Mouse (Mus musculus) kidney, adult 2 months (tissue): ENCODE data around the gene Tnfrsf13b. TPM values are rescaled to one million over a fixed set of nuclear protein-coding genes. Genes with fewer than 3 reads are reported as not detected.

Experiments used
- DNase-seq: peaks from one replicate; pipeline ENCODE4 v3.0.0; 2021
- H3K27ac ChIP-seq: fragments of 200-500 bp; 2 replicates; pipeline ENCODE4 v1.5.1; 2012; ENCODE audit warnings: low read depth, low read length, control low read depth, inconsistent platforms; ENCODE audit not compliant: insufficient read depth
- H3K27me3 ChIP-seq: fragments of 200-500 bp; replicated peaks from 2 replicates; pipeline ENCODE4 v1.6.1; 2012; ENCODE audit warnings: mild to moderate bottlenecking, moderate library complexity, low read length, inconsistent platforms; ENCODE audit not compliant: control insufficient read depth, insufficient read depth
- H3K36me3 ChIP-seq: fragments of 200-500 bp; 2 replicates; pipeline ENCODE4 v1.6.1; 2012; ENCODE audit warnings: mild to moderate bottlenecking, moderate library complexity, low read length, inconsistent platforms; ENCODE audit not compliant: control insufficient read depth, insufficient read depth
- H3K4me1 ChIP-seq: fragments of 200-500 bp; 2 replicates; pipeline ENCODE4 v1.6.1; 2011; ENCODE audit warnings: low read length; ENCODE audit not compliant: control insufficient read depth, insufficient read depth
- H3K4me3 ChIP-seq: fragments of 200-500 bp; 2 replicates; pipeline ENCODE4 v1.5.1; 2011; ENCODE audit warnings: mild to moderate bottlenecking, low read depth, low read length, control low read depth; ENCODE audit not compliant: insufficient read depth
- CTCF ChIP-seq: fragments of 200-500 bp; conservative IDR thresholded peaks from 2 replicates; pipeline ENCODE4 v1.5.1; 2011; ENCODE audit warnings: low read depth, mild to moderate bottlenecking, control low read depth, low read length, moderate library complexity, mixed read lengths; ENCODE audit not compliant: insufficient read depth, insufficient read length
- POLR2A ChIP-seq: fragments of 200-500 bp; IDR thresholded peaks from one replicate; pipeline ENCODE4 v1.6.1; 2011; ENCODE audit warnings: low read depth, low read length, control low read depth
- WGBS: fragments of 180-500 bp; shearing (Covaris S2); methylation state at CpG from one replicate; pipeline ENCODE4 v1.1.7; 2018; 5-methylcytosine and 5-hydroxymethylcytosine counted together
- polyA plus RNA-seq: library from polyadenylated mRNA; depleted of rRNA; stranded (reverse); fragments of >200 nt; gene quantifications from 2 replicates; pipeline ENCODE4 v1.2.3, GENCODE M21; 2012

Gene Tnfrsf13b
- polyA plus RNA-seq, 1 experiment: 7.4 TPM

GRCm38 (mm10) chr11:61146645-61147299 lies 20.2 kb downstream of the Tnfrsf13b start:
- H3K27ac ChIP-seq: no peak overlapping the region
- TF ChIP-seq POLR2A: no peak
- peak; percentile 36 for TF ChIP-seq CTCF
- 29% methylated on average over 20 of the region's 20 CpGs for WGBS
- no peaks in the 10 kb centered on the region for H3K36me3 ChIP-seq
- no peaks in the 10 kb centered on the region for H3K27me3 ChIP-seq
- DNase-seq: no peak
- H3K4me3 ChIP-seq: no peak overlapping the region
- no peaks in the 10 kb centered on the region for H3K4me1 ChIP-seq

- no peak for TF ChIP-seq CTCF
- TF ChIP-seq POLR2A: no peak
- Histone ChIP-seq H3K4me1 (no peaks in the 10 kb centered on the region), H3K36me3 (no peaks in the 10 kb centered on the region), H3K27me3 (no peaks in the 10 kb centered on the region), H3K4me3 (no peak overlapping the region; the same call in 1 of the 2 replicates), H3K27ac (no peak overlapping the region)
- DNase-seq: no peak
- 6% methylated on average over 32 of the region's 32 CpGs for WGBS
These were observed 20.7 kb downstream of the Tnfrsf13b start for GRCm38 (mm10) chr11:61147300-61147683.

- Histone ChIP-seq H3K4me3 (no peak overlapping the region), H3K27me3 (no peaks in the 10 kb centered on the region), H3K27ac (no peak overlapping the region), H3K4me1 (no peaks in the 10 kb centered on the region), H3K36me3 (no peaks in the 10 kb centered on the region; the same call in 1 of the 2 replicates)
- no peak for DNase-seq
- TF ChIP-seq POLR2A (no peak), CTCF (no peak)
- WGBS: 80% methylated on average over 6 of the region's 6 CpGs
These were observed 23.9 kb downstream of the Tnfrsf13b start for GRCm38 (mm10) chr11:61150233-61151001.

- TF ChIP-seq CTCF: peak; percentile 40
- TF ChIP-seq POLR2A: no peak
- WGBS: 82% methylated on average over 2 of the region's 2 CpGs
- H3K4me1 ChIP-seq: no peaks in the 10 kb centered on the region
- H3K36me3 ChIP-seq: peaks cover 1% of the 10 kb centered on the region; the same call in 1 of the 2 replicates
- H3K4me3 ChIP-seq: no peak overlapping the region
- no peak overlapping the region for H3K27ac ChIP-seq
- peak; percentile 34 for DNase-seq
- H3K27me3 ChIP-seq: no peaks in the 10 kb centered on the region
These were observed 29.2 kb downstream of the Tnfrsf13b start for GRCm38 (mm10) chr11:61155727-61156126.

GRCm38 (mm10) chr11:61158141-61158540 lies 31.6 kb downstream of the Tnfrsf13b start:
- DNase-seq: no peak
- TF ChIP-seq CTCF (no peak), POLR2A (no peak)
- Histone ChIP-seq H3K36me3 (peaks cover 1% of the 10 kb centered on the region; the same call in 1 of the 2 replicates), H3K4me3 (no peak overlapping the region), H3K27ac (no peak overlapping the region), H3K4me1 (no peaks in the 10 kb centered on the region), H3K27me3 (no peaks in the 10 kb centered on the region)
- WGBS: 66% methylated on average over 3 of the region's 3 CpGs

GRCm38 (mm10) chr11:61159796-61160732 lies 33.5 kb downstream of the Tnfrsf13b start:
- H3K36me3 ChIP-seq: peaks cover 1% of the 10 kb centered on the region; the same call in 1 of the 2 replicates
- no peaks in the 10 kb centered on the region for H3K27me3 ChIP-seq
- DNase-seq: no peak
- no peak overlapping the region for H3K4me3 ChIP-seq
- WGBS: 64% methylated on average over 11 of the region's 11 CpGs
- H3K27ac ChIP-seq: no peak overlapping the region
- TF ChIP-seq CTCF (no peak), POLR2A (no peak)
- no peaks in the 10 kb centered on the region for H3K4me1 ChIP-seq
